Mouse (Mus musculus): ENCODE measurements around the gene Ddx23. TPM values are rescaled to one million over a fixed set of nuclear protein-coding genes. Genes with fewer than 3 reads are reported as not detected.

Ddx23 gene
- polyA plus RNA-seq, 1 experiment from 2014 or later = 111 TPM

DNA sequence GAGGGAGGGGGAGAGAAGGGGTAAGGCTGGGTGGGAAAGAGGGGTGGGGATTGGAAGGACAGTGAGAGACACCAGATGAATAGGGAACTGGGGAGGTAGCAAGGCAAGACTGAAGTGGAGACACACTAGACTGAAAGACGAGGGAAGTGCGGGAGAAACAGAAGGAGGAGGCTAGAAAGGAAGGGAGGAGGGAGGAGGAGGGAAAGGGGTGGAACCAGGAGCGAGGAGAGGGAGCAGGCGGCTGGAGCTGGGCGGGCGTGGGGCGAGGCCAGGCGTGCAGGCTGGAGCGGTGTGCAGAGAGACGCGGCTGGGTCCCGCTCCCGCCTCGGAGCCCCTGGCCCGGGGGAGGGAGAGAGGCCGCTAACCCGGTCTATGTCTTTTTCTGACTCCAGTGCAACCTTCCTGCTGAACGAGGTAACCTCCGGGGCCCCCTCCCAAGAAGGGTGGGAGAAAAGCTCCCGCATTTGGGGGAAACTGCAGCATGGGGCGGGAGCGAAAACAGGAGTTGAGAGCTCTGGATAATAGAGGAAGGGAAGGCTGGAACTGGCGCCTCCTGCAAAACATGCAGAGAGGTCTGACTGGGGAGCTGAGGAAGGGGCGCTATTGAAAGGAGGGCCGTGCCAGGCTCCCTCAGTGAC is 30.5 kb downstream of the Ddx23 start:
- Histone ChIP-seq H3K27ac (no peak overlapping the region), H3K79me2 (ENCODE audit: inconsistent target) (no peaks in the 10 kb centered on the region)

DNA sequence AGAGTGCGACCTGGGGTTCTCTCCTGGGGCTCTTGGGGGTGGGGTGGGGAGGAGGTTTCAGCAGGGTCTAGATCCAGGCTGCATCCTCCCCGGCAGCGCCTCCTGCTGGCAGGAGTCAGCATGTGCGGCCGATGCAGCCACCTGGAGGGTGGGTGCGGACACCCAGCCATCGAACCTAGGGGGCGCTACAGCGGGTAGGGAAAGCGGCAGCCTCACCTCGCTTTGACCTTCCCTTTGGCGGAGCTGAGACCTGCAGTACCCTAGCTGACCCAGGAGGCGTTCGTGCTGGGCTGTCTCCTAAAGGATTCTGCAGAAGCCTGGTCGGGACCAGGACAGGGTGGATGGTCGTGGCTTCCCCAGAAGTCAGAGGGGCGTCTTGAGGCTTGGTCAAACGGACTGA is 31.2 kb downstream of the Ddx23 start:
- no peak overlapping the region for H3K27ac ChIP-seq
- H3K4me3 ChIP-seq (ENCODE audit: inconsistent target) = no peak overlapping the region
- no peaks in the 10 kb centered on the region for H3K79me2 ChIP-seq (ENCODE audit: inconsistent target)
- WGBS (ENCODE audit: missing documents) = 2% methylated on average over 18 of the region's 18 CpGs
- H3K36me3 ChIP-seq (ENCODE audit: inconsistent target) = no peaks in the 10 kb centered on the region

More for the DNA sequence above, 30.5 kb downstream of the Ddx23 start:
- Histone ChIP-seq H3K36me3 (ENCODE audit: inconsistent target) (no peaks in the 10 kb centered on the region), H3K4me3 (ENCODE audit: inconsistent target) (no peak overlapping the region)
- WGBS (ENCODE audit: missing documents) = 2% methylated on average over 24 of the region's 25 CpGs

DNA sequence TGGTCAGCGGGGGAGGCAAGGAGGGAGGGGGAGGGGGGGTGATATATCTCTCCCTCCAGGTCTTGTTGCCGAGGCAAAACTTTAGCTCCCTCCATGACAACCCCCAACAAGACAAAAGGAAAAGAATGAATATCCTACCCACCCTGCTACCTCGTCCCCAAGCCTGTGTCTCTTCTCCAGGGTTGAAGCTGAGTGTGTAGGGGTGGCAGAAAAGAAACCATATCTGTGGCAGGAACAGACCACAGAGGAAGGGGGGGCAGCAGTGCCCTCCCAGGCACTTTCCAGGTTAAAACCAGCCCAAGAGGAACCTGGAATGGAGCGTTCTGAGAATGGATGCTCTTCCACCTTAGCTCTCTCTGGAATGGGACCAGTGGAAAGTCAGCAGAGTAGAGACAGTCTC is 32.2 kb downstream of the Ddx23 start, which contains the start of gene Cacnb3:
TSS of gene Cacnb3 (plus strand) at position 301 of the 400 bp plus-strand sequence.
- WGBS (ENCODE audit: missing documents) = 24% methylated on average over 4 of the region's 4 CpGs
- no peaks in the 10 kb centered on the region for H3K36me3 ChIP-seq (ENCODE audit: inconsistent target)
- no peaks in the 10 kb centered on the region for H3K79me2 ChIP-seq (ENCODE audit: inconsistent target)
- H3K4me3 ChIP-seq (ENCODE audit: inconsistent target) = no peak within 1 kb of the TSS
- H3K27ac ChIP-seq = no peak within 1 kb of the TSS

DNA sequence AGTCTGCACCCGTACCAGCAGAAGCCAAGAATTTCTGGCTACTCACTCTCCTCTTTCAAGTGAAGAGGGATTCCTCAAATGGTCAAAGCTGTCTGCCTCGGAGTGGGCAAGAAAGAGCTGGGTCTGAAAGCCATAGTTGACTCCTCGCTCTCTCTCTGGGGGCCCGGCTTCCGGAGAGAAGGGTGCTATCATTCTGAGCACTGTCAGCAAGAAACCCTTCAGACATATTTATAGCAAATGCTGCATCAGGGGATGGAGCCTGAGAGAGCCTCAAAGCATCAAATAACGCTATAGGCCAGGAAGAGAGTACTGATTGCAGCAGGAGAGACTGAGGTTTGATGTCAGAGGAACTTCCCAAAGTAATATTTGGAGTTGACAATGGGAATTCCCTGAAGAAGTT is 33.2 kb downstream of the Ddx23 start:
- Histone ChIP-seq H3K27ac (no peak overlapping the region), H3K36me3 (ENCODE audit: inconsistent target) (no peaks in the 10 kb centered on the region), H3K4me3 (ENCODE audit: inconsistent target) (no peak overlapping the region), H3K79me2 (ENCODE audit: inconsistent target) (no peaks in the 10 kb centered on the region)
- 71% methylated on average over 6 of the region's 6 CpGs for WGBS (ENCODE audit: missing documents)

- Histone ChIP-seq H3K79me2 (ENCODE audit: inconsistent target) (no peaks in the 10 kb centered on the region), H3K36me3 (ENCODE audit: inconsistent target) (no peaks in the 10 kb centered on the region), H3K27ac (no peak overlapping the region), H3K4me3 (ENCODE audit: inconsistent target) (no peak overlapping the region)
- WGBS (ENCODE audit: missing documents) = 18% methylated on average over 20 of the region's 20 CpGs
Measured at GRCm38 (mm10) chr15:98628589-98629254, 34.0 kb downstream of the Ddx23 start.

DNA sequence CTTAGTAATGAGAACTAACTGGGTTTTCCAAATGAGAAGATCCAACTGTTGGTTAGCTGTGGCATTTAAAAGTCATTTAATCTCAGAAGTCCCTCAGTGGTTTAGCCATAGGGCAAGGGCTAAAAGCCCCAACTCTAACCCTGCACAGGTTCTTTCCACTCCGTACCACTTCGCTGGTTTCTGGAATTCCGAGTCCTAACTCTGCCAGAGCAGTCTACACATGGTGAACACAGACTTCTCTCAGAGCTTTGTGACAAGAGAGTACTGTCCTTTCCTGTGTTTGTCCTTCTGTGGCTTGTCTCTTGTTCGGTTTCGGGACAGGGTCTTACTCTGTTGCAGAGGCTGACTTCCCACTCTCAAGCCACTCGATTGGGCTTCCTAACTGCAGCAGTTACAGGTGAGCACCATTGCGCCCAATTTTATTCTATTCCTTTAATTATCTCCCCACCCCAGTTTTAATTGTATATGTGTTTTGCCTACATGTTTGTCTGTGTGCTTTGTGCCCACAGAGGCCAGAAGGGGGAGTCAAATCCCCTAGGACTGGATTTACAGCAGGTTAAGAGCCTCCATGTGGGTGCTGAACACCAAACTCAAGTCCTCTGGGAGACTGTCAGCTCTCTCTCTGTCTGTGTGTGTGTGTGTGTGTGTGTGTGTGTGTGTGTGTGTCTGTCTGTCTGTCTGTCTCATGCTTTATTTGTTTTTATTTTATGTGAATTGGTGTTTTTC is 36.0 kb downstream of the Ddx23 start:
- H3K4me3 ChIP-seq (ENCODE audit: inconsistent target) = no peak overlapping the region
- no peaks in the 10 kb centered on the region for H3K36me3 ChIP-seq (ENCODE audit: inconsistent target)
- no peak overlapping the region for H3K27ac ChIP-seq
- H3K79me2 ChIP-seq (ENCODE audit: inconsistent target) = no peaks in the 10 kb centered on the region
- WGBS (ENCODE audit: missing documents) = 80% methylated on average over 6 of the region's 7 CpGs

- H3K27ac ChIP-seq = no peak overlapping the region
- H3K4me3 ChIP-seq (ENCODE audit: inconsistent target) = no peak overlapping the region
- no peaks in the 10 kb centered on the region for H3K36me3 ChIP-seq (ENCODE audit: inconsistent target)
- 38% methylated on average over 8 of the region's 8 CpGs for WGBS (ENCODE audit: missing documents)
- H3K79me2 ChIP-seq (ENCODE audit: inconsistent target) = no peaks in the 10 kb centered on the region
Measured at GRCm38 (mm10) chr15:98626078-98626477, 36.6 kb downstream of the Ddx23 start.

DNA sequence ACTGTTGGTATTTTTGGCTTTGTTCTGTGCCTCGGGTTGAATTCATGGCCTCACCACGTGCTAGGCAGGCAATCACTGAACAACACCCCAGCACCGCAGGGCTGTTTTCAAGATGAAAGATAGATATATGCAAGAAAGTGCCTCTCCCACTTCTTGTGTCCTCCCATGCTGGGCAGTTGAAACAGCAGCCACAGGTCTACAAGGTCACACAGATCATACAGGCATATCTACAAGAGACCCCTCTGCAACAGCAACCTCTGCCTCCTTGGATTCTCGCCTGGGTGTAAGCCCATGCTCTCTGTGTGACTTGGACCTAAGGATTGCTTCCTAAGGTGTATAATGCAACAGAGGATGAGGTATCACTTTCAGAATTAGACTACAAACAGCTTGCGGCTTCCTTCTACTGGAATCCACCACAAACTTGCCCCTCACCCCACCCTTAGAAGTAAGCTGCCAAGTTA is 39.3 kb downstream of the Ddx23 start:
- no peak overlapping the region for H3K27ac ChIP-seq
- no peak overlapping the region for H3K4me3 ChIP-seq (ENCODE audit: inconsistent target)
- 53% methylated on average over 5 of the region's 5 CpGs for WGBS (ENCODE audit: missing documents)

DNA sequence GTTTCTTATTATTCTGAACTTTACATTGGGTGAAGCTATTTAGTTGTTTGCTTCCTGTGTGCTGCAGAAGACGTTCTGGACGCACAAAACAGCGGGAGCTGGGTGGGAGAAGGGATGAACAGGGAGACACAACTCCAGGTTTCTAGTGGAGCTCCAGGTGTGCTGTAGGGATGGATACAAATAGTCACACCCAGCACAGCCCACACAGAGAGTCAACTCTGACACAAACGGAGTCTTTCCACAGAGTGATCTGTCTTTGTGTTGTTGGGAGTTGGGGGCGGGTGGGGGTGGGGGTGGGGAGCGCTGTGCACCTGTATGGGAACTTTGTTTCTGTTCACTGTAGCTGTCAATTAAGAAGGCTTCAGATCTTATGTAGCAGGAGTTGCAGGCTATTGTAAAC is 40.0 kb downstream of the Ddx23 start:
- H3K79me2 ChIP-seq (ENCODE audit: inconsistent target) = no peaks in the 10 kb centered on the region
- H3K27ac ChIP-seq = no peak overlapping the region
- no peak overlapping the region for H3K4me3 ChIP-seq (ENCODE audit: inconsistent target)
- 56% methylated on average over 6 of the region's 6 CpGs for WGBS (ENCODE audit: missing documents)
- H3K36me3 ChIP-seq (ENCODE audit: inconsistent target) = no peaks in the 10 kb centered on the region

More for the DNA sequence above, 39.3 kb downstream of the Ddx23 start:
- Histone ChIP-seq H3K79me2 (ENCODE audit: inconsistent target) (no peaks in the 10 kb centered on the region), H3K36me3 (ENCODE audit: inconsistent target) (no peaks in the 10 kb centered on the region)

- Histone ChIP-seq H3K36me3 (ENCODE audit: inconsistent target) (no peaks in the 10 kb centered on the region), H3K79me2 (ENCODE audit: inconsistent target) (no peaks in the 10 kb centered on the region), H3K4me3 (ENCODE audit: inconsistent target) (no peak overlapping the region), H3K27ac (no peak overlapping the region)
- 26% methylated on average over 7 of the region's 7 CpGs for WGBS (ENCODE audit: missing documents)
Measured at GRCm38 (mm10) chr15:98622199-98622598, 40.5 kb downstream of the Ddx23 start.

DNA sequence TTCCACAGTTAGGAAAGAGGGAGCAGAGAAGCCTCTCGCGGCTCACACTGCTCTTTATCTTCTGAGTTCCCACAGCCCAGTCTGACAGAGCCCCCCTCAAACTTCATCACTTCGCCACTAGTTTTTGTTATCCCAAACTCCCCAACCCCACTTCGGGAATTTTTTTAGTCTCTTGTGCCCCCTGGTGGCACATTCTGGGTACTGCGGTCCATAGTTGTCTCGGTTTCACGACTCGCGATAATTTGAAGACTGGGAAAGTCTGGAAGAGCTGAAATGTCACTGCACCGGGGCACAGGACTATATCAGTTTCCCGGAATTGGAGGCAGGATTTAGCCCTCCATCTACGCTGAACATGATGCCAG is 45.5 kb downstream of the Ddx23 start:
- Histone ChIP-seq H3K4me3 (ENCODE audit: inconsistent target) (no peak overlapping the region), H3K36me3 (ENCODE audit: inconsistent target) (no peaks in the 10 kb centered on the region), H3K27ac (no peak overlapping the region), H3K79me2 (ENCODE audit: inconsistent target) (no peaks in the 10 kb centered on the region)
- WGBS (ENCODE audit: missing documents) = 2% methylated on average over 12 of the region's 12 CpGs

DNA sequence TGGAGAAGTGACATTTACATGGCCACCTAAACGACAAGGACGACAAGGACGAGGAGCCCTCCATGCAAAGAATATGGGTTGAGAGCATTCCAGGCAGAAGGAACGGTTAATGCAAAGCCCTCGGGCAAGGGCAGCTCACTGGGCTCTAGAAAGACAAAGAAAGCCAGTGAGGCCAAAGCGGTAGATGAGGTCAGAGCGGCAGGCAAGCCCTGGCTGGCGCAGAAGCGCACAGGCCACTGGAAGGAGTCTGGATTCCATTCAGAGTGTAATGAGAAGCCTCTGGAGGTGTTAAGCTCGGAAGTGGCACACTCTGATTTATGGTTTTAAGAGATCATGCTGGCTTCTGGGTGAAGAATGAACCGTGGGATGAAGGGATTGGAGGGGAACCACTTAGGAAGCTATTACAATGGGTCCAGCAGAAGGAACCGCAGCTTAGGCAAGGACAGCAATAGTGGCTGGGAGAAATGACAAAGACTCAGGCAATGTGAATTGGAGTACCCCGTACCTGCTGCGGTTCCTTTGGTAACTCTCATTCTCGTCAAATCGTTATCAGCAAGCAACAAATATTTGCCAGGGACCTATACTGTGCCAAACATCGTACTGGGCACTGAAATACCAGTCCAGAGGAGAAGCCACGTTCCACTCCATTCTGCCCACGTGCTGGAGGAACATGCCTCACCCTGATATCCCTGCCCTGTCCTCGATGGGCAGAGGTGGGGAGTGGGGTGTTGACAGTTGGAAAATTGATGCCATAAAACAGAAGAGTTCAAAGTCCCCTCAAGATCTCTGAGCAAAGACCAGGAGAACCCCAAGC is 46.1 kb downstream of the Ddx23 start:
- no peaks in the 10 kb centered on the region for H3K79me2 ChIP-seq (ENCODE audit: inconsistent target)
- H3K36me3 ChIP-seq (ENCODE audit: inconsistent target) = no peaks in the 10 kb centered on the region
- WGBS (ENCODE audit: missing documents) = 65% methylated on average over 20 of the region's 20 CpGs
- no peak overlapping the region for H3K4me3 ChIP-seq (ENCODE audit: inconsistent target)
- no peak overlapping the region for H3K27ac ChIP-seq

DNA sequence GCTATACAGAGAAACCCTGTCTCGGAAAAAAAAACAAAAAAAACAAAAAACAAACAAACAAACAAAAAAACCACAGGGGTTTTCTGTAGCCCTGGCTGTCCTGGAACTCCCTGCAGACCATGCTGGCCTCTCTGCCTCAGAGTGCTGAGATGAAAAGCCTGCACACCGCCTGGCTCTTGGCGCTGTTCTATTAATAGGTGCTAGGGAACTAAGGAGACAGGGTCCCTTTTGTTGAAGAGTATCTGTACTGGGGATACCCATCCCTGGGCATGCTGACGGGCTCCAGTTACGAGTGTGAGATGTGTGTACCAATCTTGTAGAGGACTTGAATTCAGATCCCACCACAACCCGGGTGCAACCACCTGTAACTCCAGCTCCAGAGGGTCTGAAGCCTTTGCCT is 46.9 kb downstream of the Ddx23 start:
- no peak overlapping the region for H3K4me3 ChIP-seq (ENCODE audit: inconsistent target)
- 75% methylated on average over 6 of the region's 6 CpGs for WGBS (ENCODE audit: missing documents)
- H3K79me2 ChIP-seq (ENCODE audit: inconsistent target) = no peaks in the 10 kb centered on the region
- no peaks in the 10 kb centered on the region for H3K36me3 ChIP-seq (ENCODE audit: inconsistent target)
- no peak overlapping the region for H3K27ac ChIP-seq

DNA sequence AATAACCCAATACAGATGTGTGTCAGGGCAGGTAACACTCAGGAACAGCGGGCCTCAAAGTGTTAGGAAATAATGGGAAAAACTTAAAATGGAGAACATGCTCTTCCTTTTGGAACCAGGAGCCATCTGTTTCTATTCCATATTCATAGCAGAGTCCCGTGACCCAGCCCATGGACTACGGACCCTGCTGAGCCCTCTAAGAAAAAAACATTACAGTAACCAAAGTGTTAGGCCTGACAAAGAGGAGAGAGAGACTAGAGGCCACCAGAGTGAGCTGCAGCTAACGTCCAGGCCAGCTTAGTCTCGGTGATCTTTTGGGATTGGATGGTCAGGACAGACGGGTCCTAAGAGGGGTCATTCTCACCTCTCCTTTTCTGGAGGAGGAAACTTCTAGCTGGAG is 47.7 kb downstream of the Ddx23 start:
- 93% methylated on average over 6 of the region's 6 CpGs for WGBS (ENCODE audit: missing documents)
- H3K27ac ChIP-seq = no peak overlapping the region
- no peaks in the 10 kb centered on the region for H3K79me2 ChIP-seq (ENCODE audit: inconsistent target)
- H3K4me3 ChIP-seq (ENCODE audit: inconsistent target) = no peak overlapping the region
- H3K36me3 ChIP-seq (ENCODE audit: inconsistent target) = no peaks in the 10 kb centered on the region

All from macrophage (primary cell).